Mouse (Mus musculus) liver, adult 2 months (tissue): ENCODE data around the gene Lama4.

Experiments
- CTCF ChIP-seq: fragments of 200-500 bp; IDR thresholded peaks from 2 replicates; pipeline ENCODE4 v1.5.1; 2011; ENCODE audit warnings: low read depth, low read length, control low read depth
- POLR2A ChIP-seq: fragments of 200-500 bp; IDR thresholded peaks from 2 replicates; pipeline ENCODE4 v1.6.1; 2011; ENCODE audit warnings: low read length, control low read depth; ENCODE audit not compliant: insufficient read depth; ENCODE audit errors: extremely low read depth

DNA sequence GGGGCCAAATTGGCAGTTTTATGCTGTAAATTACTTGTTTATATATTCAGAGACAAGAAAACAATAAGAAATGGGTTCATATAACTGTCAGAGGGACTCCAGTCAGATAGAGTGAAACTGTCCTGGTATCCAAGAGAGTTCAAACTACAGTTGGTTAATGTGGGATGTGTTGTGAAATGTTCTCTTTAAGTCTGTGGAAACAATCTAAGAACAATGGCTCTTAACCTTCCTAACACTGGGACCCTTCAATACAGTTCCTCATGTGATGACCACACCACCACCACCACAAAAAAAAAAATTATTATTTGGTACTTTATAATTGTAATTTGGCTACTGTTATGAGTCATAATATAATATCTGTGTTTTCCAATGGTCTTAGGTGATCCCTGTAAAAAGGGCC lies 38.2 kb downstream of the Lama4 start:
- no peak for TF ChIP-seq CTCF
- TF ChIP-seq POLR2A, result no peak
